Mouse (Mus musculus) midbrain, embryonic 14.5 days (tissue): ENCODE data around the gene Fbxw21. TPM values are rescaled to one million over a fixed set of nuclear protein-coding genes. Genes with fewer than 3 reads are reported as not detected.

Source experiments
- ATAC-seq: fragments of 200-750 bp; cut with Nextera tagmentation; 2 replicates; pipeline ENCODE4 v1.8.0; 2017; ENCODE audit warnings: moderate number of reproducible peaks, moderate library complexity; ENCODE audit not compliant: low FRiP score, low TSS enrichment
- DNase-seq: peaks from one replicate; pipeline ENCODE4 v3.0.0-alpha.2; 2015
- H3K27ac ChIP-seq: fragments of 300-500 bp; sonication (generic); replicated peaks from 2 replicates; pipeline ENCODE4 v1.5.1; 2014; ENCODE audit warnings: mild to moderate bottlenecking, low read depth, low read length, moderate library complexity
- H3K27me3 ChIP-seq: fragments of 300-500 bp; sonication (generic); 2 replicates; pipeline ENCODE4 v1.6.1; 2014; ENCODE audit warnings: low read length, control low read depth, mixed read lengths; ENCODE audit not compliant: control insufficient read depth, insufficient read depth
- H3K36me3 ChIP-seq: fragments of 300-500 bp; sonication (generic); 2 replicates; pipeline ENCODE4 v1.6.1; 2014; ENCODE audit warnings: low read length, control low read depth; ENCODE audit not compliant: control insufficient read depth, insufficient read depth
- H3K4me1 ChIP-seq: fragments of 300-500 bp; sonication (generic); 2 replicates; pipeline ENCODE4 v1.6.1; 2014; ENCODE audit warnings: mild to moderate bottlenecking, antibody characterized with exemption, low read length, control low read depth; ENCODE audit not compliant: control insufficient read depth, insufficient read depth
- H3K4me2 ChIP-seq: fragments of 300-500 bp; sonication (generic); 2 replicates; pipeline ENCODE4 v1.6.1; 2014; ENCODE audit warnings: mild to moderate bottlenecking, low read length, moderate library complexity
- H3K4me3 ChIP-seq: fragments of 300-500 bp; sonication (generic); replicated peaks from 2 replicates; pipeline ENCODE4 v1.5.1; 2014; ENCODE audit warnings: low read depth, low read length
- H3K9ac ChIP-seq: fragments of 300-500 bp; sonication (generic); replicated peaks from 2 replicates; pipeline ENCODE4 v1.6.1; 2014; ENCODE audit warnings: mild to moderate bottlenecking, low read length, moderate library complexity
- H3K9me3 ChIP-seq: fragments of 300-500 bp; sonication (generic); 2 replicates; pipeline ENCODE4 v1.6.1; 2016; ENCODE audit warnings: low read length, control low read depth, mixed read lengths; ENCODE audit not compliant: control insufficient read depth
- WGBS: fragments of 180-500 bp; shearing (Covaris S2); extraction: QIAGEN DNeasy Blood & Tissue Kit; methylation state at CpG from one replicate; pipeline ENCODE4 v1.1.7; 2014; 5-methylcytosine and 5-hydroxymethylcytosine counted together
- polyA plus RNA-seq: library from polyadenylated mRNA; unstranded; fragments of >200 nt; fragmentation: Nextera tagmentation; extraction: Ambion mirVana; gene quantifications from 2 replicates; pipeline ENCODE4 v1.2.1, GENCODE M21; 2014

The Fbxw21 gene
- polyA plus RNA-seq, 1 experiment from 2014 or later: not detected

DNA sequence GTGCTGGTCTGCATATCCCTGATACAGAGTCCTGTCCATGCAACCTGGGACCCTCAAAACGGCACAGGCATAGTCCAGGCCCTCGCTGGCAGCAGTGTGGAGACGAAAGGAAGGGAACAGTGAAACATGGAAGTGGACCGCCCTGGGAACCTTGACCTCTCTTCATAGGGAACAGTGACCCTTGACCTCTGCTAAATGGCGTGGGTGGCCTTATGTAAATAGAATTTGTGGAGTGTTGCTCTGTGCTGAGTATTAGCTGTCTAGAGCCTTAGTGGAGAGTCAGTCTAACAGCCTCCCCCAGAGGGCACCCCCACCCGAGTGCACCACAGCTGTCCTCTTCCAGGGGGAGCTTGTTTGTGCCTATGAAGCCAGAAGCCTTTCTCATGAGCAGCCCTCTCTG, 69.0 kb downstream of the Fbxw21 start:
- Histone ChIP-seq H3K4me2 (no peak overlapping the region), H3K4me1 (peaks cover 22% of the 10 kb centered on the region), H3K9me3 (no peaks in the 10 kb centered on the region), H3K27ac (no peak overlapping the region), H3K9ac (no peak overlapping the region), H3K36me3 (peaks cover 27% of the 10 kb centered on the region), H3K4me3 (no peak overlapping the region), H3K27me3 (no peaks in the 10 kb centered on the region)
- no peak for ATAC-seq
- WGBS: 29% methylated on average over 6 of the region's 6 CpGs
- DNase-seq: no peak

DNA sequence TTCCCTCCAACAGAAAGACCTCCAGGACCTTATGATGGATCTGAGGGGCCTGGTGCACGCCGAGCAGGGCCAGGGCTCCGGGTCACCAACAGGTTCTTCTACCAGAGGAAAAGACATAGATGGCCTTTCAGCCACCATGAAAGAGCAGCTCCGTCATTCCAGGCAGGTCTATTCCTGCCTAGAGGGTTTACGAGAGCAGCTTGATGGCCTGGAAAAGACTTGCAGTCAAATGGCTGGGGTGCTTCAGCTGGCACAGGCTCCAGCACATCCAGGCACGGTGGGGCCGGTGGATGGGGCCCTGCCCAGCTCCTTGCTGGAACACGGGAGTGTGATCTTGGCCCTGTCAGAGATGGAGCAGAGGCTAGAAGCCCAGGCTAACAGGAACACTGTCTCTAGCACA, 70.0 kb downstream of the Fbxw21 start:
- Histone ChIP-seq H3K36me3 (peaks cover 27% of the 10 kb centered on the region), H3K27ac (no peak overlapping the region), H3K9ac (no peak overlapping the region), H3K4me2 (no peak overlapping the region), H3K4me3 (no peak overlapping the region), H3K9me3 (no peaks in the 10 kb centered on the region), H3K27me3 (no peaks in the 10 kb centered on the region), H3K4me1 (peaks cover 13% of the 10 kb centered on the region)
- no peak for ATAC-seq
- WGBS: 94% methylated on average over 8 of the region's 8 CpGs
- no peak for DNase-seq

GRCm38 (mm10) chr9:109090446-109090845, 71.4 kb downstream of the Fbxw21 start:
- Histone ChIP-seq H3K4me1 (peaks cover 11% of the 10 kb centered on the region), H3K27me3 (no peaks in the 10 kb centered on the region), H3K27ac (no peak overlapping the region), H3K9ac (no peak overlapping the region), H3K4me3 (no peak overlapping the region), H3K36me3 (peaks cover 27% of the 10 kb centered on the region), H3K9me3 (no peaks in the 10 kb centered on the region), H3K4me2 (no peak overlapping the region)
- 57% methylated on average over 15 of the region's 15 CpGs for WGBS
- DNase-seq: no peak
- ATAC-seq: no peak

Other genes with a start within 250 kb of the Fbxw21 start
- gene Tmem89, start 247.4 kb downstream of the Fbxw21 start, polyA plus RNA-seq: 0.47 TPM in 1 of 2 replicates, not detected in the other
- 432 and 472 TPM in 2 replicates for gene Uqcrc1, start 225.4 kb downstream of the Fbxw21 start, polyA plus RNA-seq
- 0.84 and 1.5 TPM in 2 replicates for gene Col7a1, start 208.5 kb downstream of the Fbxw21 start, polyA plus RNA-seq
- gene Ucn2, start 176.0 kb downstream of the Fbxw21 start, polyA plus RNA-seq: not detected in 2 replicates
- gene Pfkfb4, start 170.3 kb downstream of the Fbxw21 start, polyA plus RNA-seq: 26.1 and 26.3 TPM in 2 replicates
- gene Shisa5, start 123.5 kb downstream of the Fbxw21 start, polyA plus RNA-seq: 49.1 and 49.9 TPM in 2 replicates
- 15.3 and 18.8 TPM in 2 replicates for gene Trex1, start 102.3 kb downstream of the Fbxw21 start, polyA plus RNA-seq
- 26.5 and 28.6 TPM in 2 replicates for gene Atrip, start 87.9 kb downstream of the Fbxw21 start, polyA plus RNA-seq
- 14.0 and 15.4 TPM in 2 replicates for gene Ccdc51, start 79.5 kb downstream of the Fbxw21 start, polyA plus RNA-seq
- 733 and 824 TPM in 2 replicates for gene Tma7, start 79.5 kb downstream of the Fbxw21 start, polyA plus RNA-seq
- gene Plxnb1, start 66.7 kb downstream of the Fbxw21 start, polyA plus RNA-seq: 21.7 and 22.4 TPM in 2 replicates
- not detected in 2 replicates for gene Fbxw13, start 33.9 kb upstream of the Fbxw21 start, polyA plus RNA-seq
- gene Fbxw20, start 72.7 kb upstream of the Fbxw21 start, polyA plus RNA-seq: not detected in 2 replicates
- not detected in 2 replicates for gene Fbxw14, start 125.6 kb upstream of the Fbxw21 start, polyA plus RNA-seq
- gene Fbxw28, start 177.6 kb upstream of the Fbxw21 start, polyA plus RNA-seq: not detected in 2 replicates
- not detected in 2 replicates for gene Fbxw22, start 242.3 kb upstream of the Fbxw21 start, polyA plus RNA-seq